Mouse (Mus musculus) G1E-ER4 (cell line): ENCODE measurements around the gene Ankrd63. TPM values are rescaled to one million over a fixed set of nuclear protein-coding genes. Genes with fewer than 3 reads are reported as not detected.

Experiments used
- GATA1 ChIP-seq: IDR thresholded peaks from one replicate; pipeline ENCODE4 v1.8.0; 2012; ENCODE audit warnings: low read length, inconsistent platforms
- polyA plus RNA-seq: library from polyadenylated mRNA; stranded (reverse); fragments of >175 nt; gene quantifications from 2 replicates; pipeline ENCODE4 v1.2.3, GENCODE M21; 2012

The Ankrd63 gene
- not detected in 2 replicates for polyA plus RNA-seq

GRCm38 (mm10) chr2:118703913-118704730 is at the start of gene Ankrd63:
Gene Ankrd63 (minus strand): TSS chr2:118703963.
- no peak for TF ChIP-seq GATA1

- no peak for TF ChIP-seq GATA1
Measured at GRCm38 (mm10) chr2:118752792-118753108, 49.0 kb upstream of the Ankrd63 start.

- TF ChIP-seq GATA1 = no peak
Measured at GRCm38 (mm10) chr2:118751896-118752791, 48.4 kb upstream of the Ankrd63 start.

GRCm38 (mm10) chr2:118750476-118750875 is 46.7 kb upstream of the Ankrd63 start:
- TF ChIP-seq GATA1 = no peak

- no peak for TF ChIP-seq GATA1
Measured at GRCm38 (mm10) chr2:118749341-118749884, 45.6 kb upstream of the Ankrd63 start.

- TF ChIP-seq GATA1 = no peak
Measured at GRCm38 (mm10) chr2:118747301-118747960, 43.7 kb upstream of the Ankrd63 start.

GRCm38 (mm10) chr2:118745915-118746901 is 42.4 kb upstream of the Ankrd63 start:
- TF ChIP-seq GATA1 = no peak

GRCm38 (mm10) chr2:118745232-118745884 is 41.6 kb upstream of the Ankrd63 start, which contains the start of gene Inafm2:
Gene Inafm2 (plus strand): TSS chr2:118745758.
- no peak for TF ChIP-seq GATA1

GRCm38 (mm10) chr2:118744621-118745020 is 40.9 kb upstream of the Ankrd63 start:
- TF ChIP-seq GATA1 = no peak

GRCm38 (mm10) chr2:118743261-118743943 is 39.6 kb upstream of the Ankrd63 start:
- TF ChIP-seq GATA1 = no peak

GRCm38 (mm10) chr2:118741183-118741582 is 37.4 kb upstream of the Ankrd63 start:
- TF ChIP-seq GATA1 = no peak

- no peak for TF ChIP-seq GATA1
Measured at GRCm38 (mm10) chr2:118740341-118740740, 36.6 kb upstream of the Ankrd63 start.

GRCm38 (mm10) chr2:118733341-118733740 is 29.6 kb upstream of the Ankrd63 start:
- no peak for TF ChIP-seq GATA1

- no peak for TF ChIP-seq GATA1
Measured at GRCm38 (mm10) chr2:118731981-118732380, 28.2 kb upstream of the Ankrd63 start.
